Comparison of ENCODE assay signal across 16 mouse cellular contexts in genomic region chr5:111028952-111029351, GRCm38 (mm10).
A peak's percentile ranks its signal among the peaks of the same experiment; 100 is the strongest.
DNase-seq lines count a peak whose midpoint lies in the region; ATAC-seq lines count a peak whose summit lies in the region.
"Had no signal": no experiment of that assay in that cellular context is flagged by ENCODE, and none has a peak within 500 bp of the region (broad histone marks: within the 10 kb centered on the region; RNA-seq: fewer than 3 reads in every experiment).

No protein-coding gene starts in this region.

- no peak overlapping the region for H3K4me2 ChIP-seq in hindbrain, embryonic 15.5 days
- no peak overlapping the region for H3K4me2 ChIP-seq in hindbrain, embryonic 11.5 days (replicated peaks; ENCODE audit: low read depth, low read length)
- H3K4me2 ChIP-seq: forebrain, embryonic 13.5 days; heart, embryonic 11.5 days; liver, embryonic 13.5 days; midbrain, embryonic 13.5 days had no signal

- WGBS in hindbrain, embryonic 15.5 days = 64% methylated on average over 9 of the region's 9 CpGs
- 85% methylated on average over 9 of the region's 9 CpGs for WGBS in hindbrain, embryonic 11.5 days

- H3K9me3 ChIP-seq in hindbrain, embryonic 15.5 days = no peaks in the 10 kb centered on the region
- no peaks in the 10 kb centered on the region for H3K9me3 ChIP-seq in hindbrain, embryonic 11.5 days (ENCODE audit: control insufficient read depth, low read length)
- H3K9me3 ChIP-seq: forebrain, embryonic 13.5 days; liver, embryonic 13.5 days; midbrain, embryonic 13.5 days had no signal

- H3K27me3 ChIP-seq in hindbrain, embryonic 15.5 days = no peaks in the 10 kb centered on the region
- H3K27me3 ChIP-seq in hindbrain, embryonic 11.5 days (ENCODE audit: control insufficient read depth, insufficient read depth, low read length) = no peaks in the 10 kb centered on the region
- H3K27me3 ChIP-seq: forebrain, embryonic 13.5 days; liver, embryonic 13.5 days; midbrain, embryonic 13.5 days had no signal

- H3K4me1 ChIP-seq in hindbrain, embryonic 15.5 days (replicated peaks) = peaks cover 64% of the 10 kb centered on the region
- peaks cover 22% of the 10 kb centered on the region for H3K4me1 ChIP-seq in hindbrain, embryonic 11.5 days (replicated peaks; ENCODE audit: control insufficient read depth, insufficient read depth, low read length)

- 0 out of 2 replicates have a peak overlapping the region, but pooled peaks have one; percentile 2 for H3K27ac ChIP-seq in hindbrain, embryonic 15.5 days (replicated peaks)
- no peak overlapping the region for H3K27ac ChIP-seq in hindbrain, embryonic 11.5 days (ENCODE audit: low read depth, low read length)
- H3K27ac ChIP-seq: liver, embryonic 13.5 days; midbrain, embryonic 13.5 days had no signal

- no peak overlapping the region for H3K9ac ChIP-seq in hindbrain, embryonic 15.5 days
- no peak overlapping the region for H3K9ac ChIP-seq in hindbrain, embryonic 11.5 days (ENCODE audit: low read depth, low read length)
- H3K9ac ChIP-seq: forebrain, embryonic 13.5 days; liver, embryonic 13.5 days; midbrain, embryonic 13.5 days had no signal

- no peak for DNase-seq in hindbrain, embryonic 11.5 days (ENCODE audit: low spot score)
- peak; percentile 18 to 49 for DNase-seq in layer of hippocampus, adult 18-20 months (ENCODE audit: low spot score in 2 of 2)
- peak; percentile 31 for DNase-seq in layer of hippocampus, adult 9-11 months
- DNase-seq in right cerebral cortex, postnatal 14 days = peak; percentile 61
- DNase-seq in natural killer cell, adult 2 months (ENCODE audit: low spot score in 2 of 2) = no peak
- no peak for DNase-seq in ovary, postnatal 10 days (ENCODE audit: low spot score)
- DNase-seq: cerebellum, postnatal 10 days; gastrocnemius, postnatal 10 days; heart, postnatal 36 days; kidney, adult 2 months; liver, embryonic 13.5 days; thymus, postnatal 36 days had no signal

- no peak overlapping the region for H3K4me3 ChIP-seq in hindbrain, embryonic 15.5 days
- no peak overlapping the region for H3K4me3 ChIP-seq in hindbrain, embryonic 11.5 days (ENCODE audit: low read depth, low read length)
- H3K4me3 ChIP-seq: forebrain, embryonic 13.5 days; liver, embryonic 13.5 days; midbrain, embryonic 13.5 days had no signal

- ATAC-seq in hindbrain, embryonic 15.5 days (ENCODE audit: low FRiP score, low read depth) = no peak
- ATAC-seq in hindbrain, embryonic 11.5 days (ENCODE audit: low FRiP score) = no peak
- ATAC-seq: forebrain, embryonic 13.5 days; midbrain, embryonic 13.5 days had no signal

- H3K36me3 ChIP-seq in hindbrain, embryonic 15.5 days = no peaks in the 10 kb centered on the region
- H3K36me3 ChIP-seq in hindbrain, embryonic 11.5 days (ENCODE audit: control insufficient read depth, insufficient read depth, low read length) = no peaks in the 10 kb centered on the region
- H3K36me3 ChIP-seq: liver, embryonic 13.5 days; midbrain, embryonic 13.5 days had no signal

Comparison
In these comparisons a context has a peak if more than half of its experiments do, and no peak if none do; other contexts are left out.
1. DNase-seq: peak in layer of hippocampus, adult 18-20 months (2 of 2), layer of hippocampus, adult 9-11 months (single experiment) and right cerebral cortex, postnatal 14 days (single experiment); none in hindbrain, embryonic 11.5 days (single experiment), natural killer cell, adult 2 months (0 of 2) and ovary, postnatal 10 days (single experiment).